In genomic region chr14:47921811-47922277, GRCm38 (mm10) we compare ENCODE assay signal across 9 mouse cellular contexts.
A peak's percentile ranks its signal among the peaks of the same experiment; 100 is the strongest.
DNase-seq lines count a peak whose midpoint lies in the region; ATAC-seq lines count a peak whose summit lies in the region.
"Had no signal": no experiment of that assay in that cellular context is flagged by ENCODE, and none has a peak within 500 bp of the region (broad histone marks: within the 10 kb centered on the region; RNA-seq: fewer than 3 reads in every experiment).

No protein-coding gene starts in this region.

- no peak overlapping the region for H3K4me2 ChIP-seq in hindbrain, embryonic 12.5 days (replicated peaks)
- H3K4me2 ChIP-seq in neural tube, embryonic 12.5 days (replicated peaks) = no peak overlapping the region
- H3K4me2 ChIP-seq: liver, embryonic 11.5 days had no signal

- no peaks in the 10 kb centered on the region for H3K36me3 ChIP-seq in hindbrain, embryonic 10.5 days
- H3K36me3 ChIP-seq in hindbrain, embryonic 12.5 days = no peaks in the 10 kb centered on the region
- H3K36me3 ChIP-seq in neural tube, embryonic 12.5 days = no peaks in the 10 kb centered on the region

- no peaks in the 10 kb centered on the region for H3K27me3 ChIP-seq in hindbrain, embryonic 10.5 days (ENCODE audit: insufficient read depth, poor library complexity, severe bottlenecking)
- H3K27me3 ChIP-seq in hindbrain, embryonic 12.5 days = no peaks in the 10 kb centered on the region
- H3K27me3 ChIP-seq in neural tube, embryonic 12.5 days (replicated peaks) = no peaks in the 10 kb centered on the region

- peaks cover 6% of the 10 kb centered on the region; the same call in 1 of the 2 replicates for H3K4me1 ChIP-seq in hindbrain, embryonic 10.5 days (replicated peaks)
- H3K4me1 ChIP-seq in hindbrain, embryonic 12.5 days = no peaks in the 10 kb centered on the region
- H3K4me1 ChIP-seq in neural tube, embryonic 12.5 days = peaks cover 4% of the 10 kb centered on the region; the same call in 1 of the 2 replicates

- DNase-seq in hindbrain, embryonic 10.5 days (ENCODE audit: low spot score) = no peak
- peak; percentile 11 to 29 for DNase-seq in heart, adult 9 months (ENCODE audit: low spot score in 2 of 2)
- DNase-seq in kidney, adult 18-20 months = peak; percentile 34
- DNase-seq in urinary bladder, adult 2 months (ENCODE audit: low spot score) = no peak
- no peak for DNase-seq in urinary bladder, adult 18-20 months (ENCODE audit: low spot score in 2 of 2)
- no peak for DNase-seq in spleen, postnatal 10 days (ENCODE audit: low spot score in 2 of 2)

- H3K27ac ChIP-seq in hindbrain, embryonic 10.5 days = peak overlapping the region; percentile 56; the same call in 1 of the 2 replicates
- no peak overlapping the region for H3K27ac ChIP-seq in hindbrain, embryonic 12.5 days
- H3K27ac ChIP-seq in neural tube, embryonic 12.5 days = no peak overlapping the region

- no peak for ATAC-seq in hindbrain, embryonic 12.5 days (ENCODE audit: low FRiP score)
- ATAC-seq in neural tube, embryonic 12.5 days (ENCODE audit: low FRiP score, low read depth) = peak; percentile 74

- no peak overlapping the region for H3K9ac ChIP-seq in hindbrain, embryonic 12.5 days
- H3K9ac ChIP-seq in neural tube, embryonic 12.5 days = no peak overlapping the region

- 67% methylated on average over 10 of the region's 10 CpGs for WGBS in hindbrain, embryonic 10.5 days
- 40% methylated on average over 10 of the region's 10 CpGs for WGBS in hindbrain, embryonic 12.5 days
- WGBS in neural tube, embryonic 12.5 days = 25% methylated on average over 10 of the region's 10 CpGs

- 0 out of 2 replicates have a peak, but pooled peaks cover 3% of the 10 kb centered on the region for H3K9me3 ChIP-seq in hindbrain, embryonic 10.5 days
- H3K9me3 ChIP-seq in hindbrain, embryonic 12.5 days (replicated peaks) = 0 out of 2 replicates have a peak, but pooled peaks cover 2% of the 10 kb centered on the region
- H3K9me3 ChIP-seq in neural tube, embryonic 12.5 days = no peaks in the 10 kb centered on the region

- no peak overlapping the region for H3K4me3 ChIP-seq in hindbrain, embryonic 10.5 days
- no peak overlapping the region for H3K4me3 ChIP-seq in hindbrain, embryonic 12.5 days
- no peak overlapping the region for H3K4me3 ChIP-seq in neural tube, embryonic 12.5 days

Comparison
In these comparisons a context has a peak if more than half of its experiments do, and no peak if none do; other contexts are left out.
1. DNase-seq: peak in heart, adult 9 months (2 of 2) and kidney, adult 18-20 months (single experiment); none in hindbrain, embryonic 10.5 days (single experiment), urinary bladder, adult 2 months (single experiment), urinary bladder, adult 18-20 months (0 of 2) and spleen, postnatal 10 days (0 of 2).